Mouse (Mus musculus) embryonic facial prominence, embryonic 12.5 days (tissue): ENCODE data around the gene Insl6. TPM values are rescaled to one million over a fixed set of nuclear protein-coding genes. Genes with fewer than 3 reads are reported as not detected.

Experiments used
- ATAC-seq: fragments of 200-750 bp; cut with Nextera tagmentation; 2 replicates; pipeline ENCODE4 v1.8.0; 2017; ENCODE audit not compliant: insufficient number of reproducible peaks, insufficient read depth, low FRiP score, low TSS enrichment
- H3K27ac ChIP-seq: fragments of 300-500 bp; sonication (generic); 2 replicates; pipeline ENCODE4 v1.5.1; 2016; ENCODE audit warnings: mild to moderate bottlenecking
- H3K27me3 ChIP-seq: fragments of 300-500 bp; sonication (generic); 2 replicates; pipeline ENCODE4 v1.6.1; 2016; ENCODE audit warnings: mild to moderate bottlenecking, moderate library complexity
- H3K36me3 ChIP-seq: fragments of 300-500 bp; sonication (generic); 2 replicates; pipeline ENCODE4 v1.6.1; 2016; ENCODE audit warnings: mild to moderate bottlenecking
- H3K4me1 ChIP-seq: fragments of 300-500 bp; sonication (generic); 2 replicates; pipeline ENCODE4 v1.6.1; 2016
- H3K4me2 ChIP-seq: fragments of 300-500 bp; sonication (generic); replicated peaks from 2 replicates; pipeline ENCODE4 v1.6.1; 2016; ENCODE audit warnings: mild to moderate bottlenecking, moderate library complexity
- H3K4me3 ChIP-seq: fragments of 300-500 bp; sonication (generic); 2 replicates; pipeline ENCODE4 v1.5.1; 2016; ENCODE audit warnings: mild to moderate bottlenecking
- H3K9ac ChIP-seq: fragments of 300-500 bp; sonication (generic); 2 replicates; pipeline ENCODE4 v1.6.1; 2016; ENCODE audit warnings: mild to moderate bottlenecking, moderate library complexity
- H3K9me3 ChIP-seq: fragments of 300-500 bp; sonication (generic); 2 replicates; pipeline ENCODE4 v1.6.1; 2016; ENCODE audit warnings: mild to moderate bottlenecking, moderate library complexity
- WGBS: fragments of 180-500 bp; shearing (Covaris S2); methylation state at CpG from one replicate; pipeline ENCODE4 v1.1.7; 2016; 5-methylcytosine and 5-hydroxymethylcytosine counted together
- polyA plus RNA-seq: library from polyadenylated mRNA; unstranded; fragments of >200 nt; fragmentation: Nextera tagmentation; extraction: Ambion mirVana; gene quantifications from 2 replicates; pipeline ENCODE4 v1.2.1, GENCODE M21; 2016

The Insl6 gene
- polyA plus RNA-seq, 1 experiment from 2014 or later: 9.0 TPM

DNA sequence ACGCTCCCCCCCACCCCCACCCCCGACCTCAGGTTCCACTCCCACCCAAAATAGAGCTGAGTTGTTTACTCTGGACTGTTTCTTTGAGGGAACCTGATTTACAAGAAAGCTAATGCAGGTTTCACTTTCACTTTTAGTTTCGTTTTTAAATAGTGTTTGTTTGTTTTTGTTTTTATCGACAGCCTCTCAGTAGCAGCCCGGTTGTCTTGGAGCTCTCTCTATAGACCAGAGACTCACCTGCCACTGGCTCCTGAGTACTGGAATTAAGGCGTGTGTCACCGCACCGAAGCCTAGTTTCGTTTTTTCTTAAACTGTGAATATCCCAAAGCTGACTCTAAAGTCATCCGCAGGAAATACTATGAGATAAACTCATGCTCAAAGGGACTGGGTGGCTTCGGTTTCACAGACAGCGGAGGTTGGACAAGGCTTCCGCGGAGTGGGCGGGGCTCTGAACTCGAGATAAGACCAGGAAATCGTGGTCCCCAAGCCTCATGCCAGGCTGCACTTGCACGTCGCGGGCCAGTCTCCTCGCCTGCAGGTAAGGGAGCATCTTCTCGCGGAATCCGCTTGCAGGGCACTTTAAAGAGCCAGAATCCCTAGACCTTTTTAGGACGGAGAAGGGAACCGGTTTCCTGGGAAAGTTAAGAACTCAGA is 41.9 kb upstream of the Insl6 start, which contains the start of the genes Plgrkt and Cd274:
TSS of gene Plgrkt (minus strand) at position 422 of the 654 bp plus-strand sequence.
TSS of gene Cd274 (plus strand) at position 487 of the 654 bp plus-strand sequence.
- Histone ChIP-seq H3K36me3 (no peaks in the 10 kb centered on the region), H3K9ac (peak within 1 kb of the TSS; percentile 21), H3K27ac (no peak within 1 kb of the TSS), H3K4me1 (peaks cover 5% of the 10 kb centered on the region; the same call in 1 of the 2 replicates), H3K27me3 (no peaks in the 10 kb centered on the region), H3K9me3 (no peaks in the 10 kb centered on the region), H3K4me2 (peak within 1 kb of the TSS; percentile 76), H3K4me3 (peak within 1 kb of the TSS; percentile 45)
- WGBS: 3% methylated on average over 26 of the region's 26 CpGs
- ATAC-seq: no peak

DNA sequence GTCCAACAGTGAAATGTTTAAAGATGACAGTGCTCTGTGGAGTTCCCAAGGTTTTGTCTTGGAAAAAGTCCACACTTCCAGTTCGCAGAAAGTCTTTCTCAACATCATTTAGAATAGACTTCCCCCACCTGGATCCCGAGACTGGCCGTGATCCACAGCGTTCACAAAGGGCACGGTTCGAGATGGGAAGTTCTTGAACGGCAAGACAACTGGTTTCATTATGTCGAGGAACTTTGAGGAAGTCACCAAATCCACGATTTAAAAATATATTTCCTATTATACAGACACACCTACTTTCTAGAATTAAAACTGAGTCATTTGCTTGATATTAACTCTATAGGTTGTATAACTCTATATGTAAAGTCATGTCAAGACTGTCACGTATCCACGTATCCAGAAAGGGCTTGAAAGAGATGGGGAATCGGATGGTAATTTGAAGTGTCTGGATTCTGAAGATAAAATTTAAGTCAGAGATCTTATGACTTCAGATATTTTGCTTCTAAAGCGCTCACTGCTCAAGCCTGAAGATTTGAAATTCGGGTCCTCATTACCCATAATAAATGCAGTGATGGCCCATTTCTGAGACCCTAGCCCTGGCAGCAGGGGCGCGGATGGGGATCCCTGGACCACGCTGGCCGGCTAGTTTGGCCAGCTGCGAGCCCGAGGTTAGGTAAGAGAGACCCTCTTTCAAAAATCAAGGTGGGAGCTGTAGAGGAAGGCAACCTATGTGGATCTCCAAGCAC is 41.2 kb upstream of the Insl6 start:
- Histone ChIP-seq H3K27ac (no peak overlapping the region), H3K4me3 (peak overlapping the region; percentile 45), H3K4me2 (peak overlapping the region; percentile 76), H3K4me1 (peaks cover 5% of the 10 kb centered on the region; the same call in 1 of the 2 replicates), H3K36me3 (no peaks in the 10 kb centered on the region), H3K27me3 (no peaks in the 10 kb centered on the region), H3K9ac (peak overlapping the region; percentile 21; the same call in 1 of the 2 replicates), H3K9me3 (no peaks in the 10 kb centered on the region)
- ATAC-seq: no peak
- 55% methylated on average over 20 of the region's 20 CpGs for WGBS

DNA sequence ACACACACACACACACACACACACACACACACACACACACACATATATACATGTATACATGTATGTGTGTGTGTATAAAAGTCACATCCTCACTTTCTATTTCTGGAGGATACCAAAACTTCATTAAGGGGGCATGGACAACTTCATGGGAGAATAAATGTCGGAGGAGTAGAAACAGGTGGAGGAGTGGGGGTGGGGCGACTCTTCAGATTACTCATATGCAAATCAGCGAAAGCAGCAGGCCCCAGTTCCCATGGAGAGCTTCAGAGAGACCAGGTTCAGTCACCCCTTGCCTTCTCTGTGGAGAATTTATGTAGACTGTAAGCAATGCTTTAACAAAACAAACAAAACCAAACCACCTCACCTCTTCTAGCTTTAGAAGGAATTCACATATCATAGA is 39.9 kb upstream of the Insl6 start:
- H3K9me3 ChIP-seq: no peaks in the 10 kb centered on the region
- no peak overlapping the region for H3K27ac ChIP-seq
- no peak overlapping the region for H3K4me2 ChIP-seq
- no peak for ATAC-seq
- no peaks in the 10 kb centered on the region for H3K36me3 ChIP-seq
- no peak overlapping the region for H3K9ac ChIP-seq
- no peak overlapping the region for H3K4me3 ChIP-seq
- peaks cover 5% of the 10 kb centered on the region; the same call in 1 of the 2 replicates for H3K4me1 ChIP-seq
- WGBS: 24% methylated on average over 3 of the region's 3 CpGs
- no peaks in the 10 kb centered on the region for H3K27me3 ChIP-seq

DNA sequence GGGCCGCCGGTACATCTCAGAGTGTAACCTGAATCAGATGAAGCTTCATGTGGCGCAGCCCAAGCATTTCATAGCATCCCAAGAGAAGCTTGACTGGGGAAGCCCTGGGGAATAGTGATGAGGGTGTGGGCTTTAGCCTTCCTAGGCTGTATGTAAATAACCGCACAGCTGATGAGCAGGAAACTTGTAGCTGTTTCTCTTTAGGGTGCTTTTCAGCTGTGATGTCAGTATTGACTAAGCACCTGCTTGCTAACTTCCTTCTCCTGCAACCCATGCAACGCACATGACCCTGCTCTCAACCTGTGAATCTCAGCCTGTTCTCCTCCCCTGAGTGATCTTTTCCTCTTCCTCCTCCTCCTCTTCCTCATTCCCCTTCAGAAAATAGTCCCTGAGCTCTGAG is 38.9 kb upstream of the Insl6 start:
- Histone ChIP-seq H3K4me3 (no peak overlapping the region), H3K9ac (no peak overlapping the region), H3K27ac (no peak overlapping the region), H3K4me2 (no peak overlapping the region), H3K9me3 (no peaks in the 10 kb centered on the region), H3K27me3 (no peaks in the 10 kb centered on the region), H3K36me3 (peaks cover under 1% of the 10 kb centered on the region; the same call in 1 of the 2 replicates), H3K4me1 (peaks cover 5% of the 10 kb centered on the region; the same call in 1 of the 2 replicates)
- ATAC-seq: no peak
- WGBS: 70% methylated on average over 5 of the region's 5 CpGs

DNA sequence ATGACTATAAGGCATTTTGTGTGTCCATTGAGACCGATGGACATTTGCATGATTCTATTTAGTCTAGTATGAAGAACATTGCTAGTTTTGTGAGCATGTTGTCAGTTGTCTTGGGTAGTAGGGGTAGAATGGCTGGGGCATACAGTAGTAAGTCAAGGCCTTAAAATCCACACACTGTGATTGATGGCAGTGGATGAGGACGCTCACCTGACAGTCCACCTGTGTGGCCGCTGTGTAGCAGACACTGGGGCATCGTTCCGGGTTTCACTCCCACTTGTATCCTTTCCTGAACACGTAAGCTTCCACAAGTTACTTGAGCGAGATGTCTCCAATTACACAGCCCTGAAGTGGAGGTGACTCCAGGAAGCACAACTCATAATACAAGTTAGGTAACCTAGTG is 38.4 kb upstream of the Insl6 start:
- H3K9ac ChIP-seq: no peak overlapping the region
- WGBS: 78% methylated on average over 7 of the region's 7 CpGs
- H3K4me3 ChIP-seq: no peak overlapping the region
- peaks cover 5% of the 10 kb centered on the region; the same call in 1 of the 2 replicates for H3K36me3 ChIP-seq
- H3K27me3 ChIP-seq: no peaks in the 10 kb centered on the region
- no peak overlapping the region for H3K4me2 ChIP-seq
- H3K9me3 ChIP-seq: no peaks in the 10 kb centered on the region
- no peak for ATAC-seq
- peaks cover 5% of the 10 kb centered on the region; the same call in 1 of the 2 replicates for H3K4me1 ChIP-seq
- H3K27ac ChIP-seq: no peak overlapping the region

DNA sequence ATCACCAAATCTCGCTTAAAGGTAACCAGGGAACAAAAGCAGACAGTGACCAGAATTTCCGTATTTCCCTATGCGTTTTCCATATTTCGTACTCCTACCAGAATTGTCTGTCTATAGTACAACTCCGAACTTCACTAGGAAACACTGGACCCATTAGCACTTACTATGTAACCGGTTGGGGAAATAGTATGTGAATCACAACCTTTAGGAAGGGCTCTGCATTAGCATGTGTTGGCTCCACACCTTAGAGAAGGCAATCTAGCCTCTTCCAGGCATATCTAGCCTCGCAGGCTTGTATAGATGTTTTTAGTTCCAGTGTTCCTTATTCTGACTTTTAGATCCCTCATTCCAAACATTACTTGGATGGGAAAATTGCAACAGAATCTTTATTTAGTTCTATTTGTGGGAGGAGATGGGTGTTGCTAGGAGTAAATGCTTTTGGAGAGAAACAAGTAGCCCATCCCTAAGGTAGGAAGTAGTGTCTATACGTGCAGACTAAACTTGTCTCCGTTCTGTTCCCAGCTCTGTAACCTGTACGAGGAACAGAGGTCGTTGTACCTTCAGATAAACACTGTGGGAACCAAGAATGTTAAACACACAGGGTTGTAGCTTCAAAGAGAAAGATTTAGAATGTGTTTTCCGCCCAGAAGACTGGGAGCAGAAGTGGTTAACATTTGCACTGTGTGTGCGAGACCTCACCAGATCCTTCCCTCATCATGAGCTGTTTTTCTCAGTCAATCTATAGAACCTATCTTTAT is 37.2 kb upstream of the Insl6 start:
- peaks cover 5% of the 10 kb centered on the region; the same call in 1 of the 2 replicates for H3K36me3 ChIP-seq
- no peak for ATAC-seq
- 51% methylated on average over 13 of the region's 13 CpGs for WGBS
- peaks cover 2% of the 10 kb centered on the region; the same call in 1 of the 2 replicates for H3K4me1 ChIP-seq
- H3K9ac ChIP-seq: no peak overlapping the region
- H3K27me3 ChIP-seq: no peaks in the 10 kb centered on the region
- H3K4me3 ChIP-seq: peak overlapping the region; percentile 56
- no peak overlapping the region for H3K27ac ChIP-seq
- H3K4me2 ChIP-seq: peak overlapping the region; percentile 54
- H3K9me3 ChIP-seq: no peaks in the 10 kb centered on the region

DNA sequence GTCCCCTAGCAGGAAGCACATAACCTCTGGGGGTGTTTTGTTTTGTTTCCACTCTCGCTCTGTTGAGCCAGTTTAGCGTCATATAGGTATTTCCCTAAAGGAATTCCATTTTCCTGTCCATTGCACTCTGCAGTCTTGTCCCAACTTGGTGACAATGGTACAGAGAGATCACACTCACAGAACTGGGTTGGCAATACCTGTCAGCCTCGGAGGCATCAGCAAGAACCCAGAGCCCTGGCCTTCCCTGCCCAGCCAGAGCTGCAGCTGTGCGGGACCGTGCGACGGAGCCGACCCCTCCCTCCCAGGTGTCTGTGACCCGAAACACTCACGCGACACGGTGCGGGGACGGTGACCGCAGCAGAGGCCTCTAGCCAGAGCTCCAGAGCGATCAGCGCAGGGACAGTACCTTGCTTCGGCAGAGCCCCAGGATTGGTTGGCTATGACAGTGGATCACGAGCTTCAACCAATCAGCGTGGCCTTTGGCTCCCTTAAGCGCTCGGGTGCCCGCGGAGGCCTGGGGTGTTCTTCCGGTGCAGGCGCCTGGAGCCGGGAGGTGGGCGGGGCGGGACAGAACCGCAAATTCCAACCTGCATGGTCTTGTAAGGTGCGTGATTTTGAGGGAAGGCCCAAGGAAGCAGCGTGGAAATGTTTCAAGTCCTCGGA is 36.4 kb upstream of the Insl6 start:
- Histone ChIP-seq H3K9ac (peak overlapping the region; percentile 52), H3K9me3 (no peaks in the 10 kb centered on the region), H3K4me1 (no peaks in the 10 kb centered on the region), H3K4me3 (peak overlapping the region; percentile 56), H3K27me3 (no peaks in the 10 kb centered on the region), H3K36me3 (peaks cover 5% of the 10 kb centered on the region; the same call in 1 of the 2 replicates), H3K4me2 (peak overlapping the region; percentile 54), H3K27ac (no peak overlapping the region)
- 2% methylated on average over 33 of the region's 33 CpGs for WGBS
- peak; percentile 97 for ATAC-seq

DNA sequence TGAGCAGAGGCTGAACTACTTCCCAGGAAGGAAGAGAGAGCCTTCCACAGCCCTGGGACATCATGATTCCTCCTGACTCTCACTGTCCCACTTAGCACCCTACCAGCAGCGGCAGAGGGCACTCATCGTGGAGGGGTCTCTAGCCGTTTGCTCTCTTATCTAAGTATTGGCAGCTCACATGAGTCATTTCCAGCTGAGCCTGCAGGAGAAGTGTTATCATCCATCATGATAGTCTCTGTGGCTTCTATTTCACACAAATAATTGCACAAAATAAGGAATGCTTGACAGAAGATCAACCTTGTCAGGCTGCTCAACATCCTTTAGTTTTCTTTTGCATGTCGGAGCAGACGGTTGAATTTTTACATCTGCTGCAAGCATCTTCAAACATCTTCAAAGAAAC is 35.1 kb upstream of the Insl6 start:
- H3K36me3 ChIP-seq: peaks cover 5% of the 10 kb centered on the region; the same call in 1 of the 2 replicates
- no peaks in the 10 kb centered on the region for H3K9me3 ChIP-seq
- H3K27me3 ChIP-seq: no peaks in the 10 kb centered on the region
- H3K4me3 ChIP-seq: no peak overlapping the region
- no peak for ATAC-seq
- H3K9ac ChIP-seq: no peak overlapping the region
- no peak overlapping the region for H3K4me2 ChIP-seq
- H3K27ac ChIP-seq: no peak overlapping the region
- no peaks in the 10 kb centered on the region for H3K4me1 ChIP-seq
- WGBS: 79% methylated on average over 5 of the region's 5 CpGs

DNA sequence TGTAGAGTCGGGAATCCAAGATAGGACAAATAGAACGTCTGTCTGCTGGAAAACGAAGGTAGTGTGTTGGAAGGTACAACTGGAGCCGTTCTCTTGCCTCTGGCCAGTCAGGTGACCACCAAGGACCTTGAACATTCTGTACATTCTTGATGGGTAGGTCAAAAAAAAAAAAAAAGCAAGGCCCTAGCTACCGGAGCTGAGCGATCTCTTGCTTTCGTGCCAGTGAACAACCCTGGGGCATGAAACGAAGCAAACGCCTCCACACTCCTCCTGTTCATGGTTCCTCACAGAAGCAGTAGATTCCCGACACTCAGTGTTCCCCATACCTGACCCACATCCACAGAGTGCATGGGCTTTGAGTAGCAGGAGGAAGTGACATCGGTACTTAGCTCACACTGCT is 31.1 kb upstream of the Insl6 start:
- no peak overlapping the region for H3K4me3 ChIP-seq
- WGBS: 83% methylated on average over 11 of the region's 11 CpGs
- no peak for ATAC-seq

DNA sequence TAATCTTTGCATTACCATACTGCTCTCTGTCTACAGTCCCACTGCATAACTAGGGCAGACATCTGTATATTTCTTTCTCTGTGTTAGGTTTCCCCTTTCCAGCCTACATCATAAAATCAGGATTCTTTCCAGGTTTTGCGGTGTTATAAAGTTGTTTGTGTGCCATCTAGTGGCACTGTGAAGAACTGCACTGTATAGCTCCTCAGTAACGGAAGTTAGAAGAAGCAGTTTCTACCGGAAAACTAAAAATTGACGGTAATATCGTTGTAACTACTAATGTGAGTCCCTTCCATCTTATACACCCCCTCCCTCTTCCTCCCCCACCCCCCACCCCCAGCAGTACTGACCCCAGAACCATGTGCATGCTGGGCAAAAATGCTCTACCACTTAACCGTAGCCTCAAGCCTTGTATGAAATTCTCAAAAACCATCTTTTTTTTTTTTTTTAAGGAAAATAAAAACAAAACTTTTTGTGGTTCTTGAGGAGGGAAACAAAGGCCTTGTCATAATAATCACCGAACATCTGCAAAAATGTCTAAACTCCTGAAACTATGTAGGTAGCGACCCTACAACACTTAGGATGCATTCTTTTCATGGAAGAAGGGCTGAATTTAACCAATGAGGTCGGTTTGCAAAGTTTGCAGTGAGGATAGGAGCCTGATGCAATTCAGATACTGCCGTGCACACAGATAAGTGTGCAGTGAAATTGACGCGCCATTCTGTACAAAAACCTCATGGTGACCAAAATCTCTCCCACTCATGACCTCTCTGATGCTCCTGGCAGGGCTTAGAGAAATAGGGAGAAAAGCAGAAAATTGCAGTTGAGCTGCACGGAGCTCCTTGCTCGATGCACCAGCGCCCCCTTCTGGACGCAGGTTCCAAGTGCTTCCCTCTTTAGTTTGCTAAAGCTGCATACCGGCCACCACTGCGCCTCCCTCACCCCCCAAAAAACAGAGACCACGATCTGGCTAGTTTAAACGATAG is 30.0 kb upstream of the Insl6 start:
- Histone ChIP-seq H3K27ac (no peak overlapping the region), H3K4me3 (peak overlapping the region; percentile 18), H3K4me2 (peak overlapping the region; percentile 59), H3K9me3 (no peaks in the 10 kb centered on the region), H3K4me1 (no peaks in the 10 kb centered on the region), H3K9ac (no peak overlapping the region), H3K27me3 (no peaks in the 10 kb centered on the region), H3K36me3 (peaks cover 6% of the 10 kb centered on the region; the same call in 1 of the 2 replicates)
- 3% methylated on average over 20 of the region's 20 CpGs for WGBS
- ATAC-seq: peak; percentile 80; the same call in 1 of the 2 replicates

More for the DNA sequence above, 31.1 kb upstream of the Insl6 start:
- no peaks in the 10 kb centered on the region for H3K27me3 ChIP-seq
- no peak overlapping the region for H3K9ac ChIP-seq
- H3K36me3 ChIP-seq: peaks cover 5% of the 10 kb centered on the region; the same call in 1 of the 2 replicates
- H3K4me1 ChIP-seq: no peaks in the 10 kb centered on the region
- no peak overlapping the region for H3K27ac ChIP-seq
- no peak overlapping the region for H3K4me2 ChIP-seq
- no peaks in the 10 kb centered on the region for H3K9me3 ChIP-seq
